Mouse (Mus musculus) layer of hippocampus, adult 8-10 months (tissue): Measurements from ENCODE around the gene Chit1. TPM values are rescaled to one million over a fixed set of nuclear protein-coding genes. Genes with fewer than 3 reads are reported as not detected.
A peak's percentile ranks its signal among the peaks of the same experiment; 100 is the strongest.

Experiments used
- DNase-seq, 2 experiments: peaks; one replicate each; pipeline ENCODE4 v3.0.0; 2022; ENCODE audit warnings: low spot score in 2 of 2
- total RNA-seq, 4 experiments: library from RNA; stranded (reverse); gene quantifications; 2 replicates each; pipeline ENCODE4 v1.2.4; 2022

Chit1 gene
- total RNA-seq, 4 experiments from 2014 or later, result 0.32 TPM; not detected in 3

GRCm38 (mm10) chr1:134177976-134178375, 66.9 kb downstream of the Chit1 start:
- no peak for DNase-seq

GRCm38 (mm10) chr1:134182025-134182424, 71.0 kb downstream of the Chit1 start, which contains the start of gene Chil1:
Chil1 (plus strand) TSS chr1:134182176.
- no peak for DNase-seq

- no peak for DNase-seq
These were observed 73.0 kb downstream of the Chit1 start for GRCm38 (mm10) chr1:134184089-134184488.

GRCm38 (mm10) chr1:134188217-134188616, 77.2 kb downstream of the Chit1 start:
- peak in 1 of 2 experiments; percentile 4 for DNase-seq

GRCm38 (mm10) chr1:134188989-134189729, 78.1 kb downstream of the Chit1 start:
- DNase-seq, result peak in 1 of 2 experiments; percentile 12

- peak in 1 of 2 experiments; percentile 5 for DNase-seq
These were observed 80.2 kb downstream of the Chit1 start for GRCm38 (mm10) chr1:134191192-134191591.

GRCm38 (mm10) chr1:134192024-134192423, 81.0 kb downstream of the Chit1 start:
- DNase-seq, result peak in 1 of 2 experiments; percentile 16

GRCm38 (mm10) chr1:134193126-134193525, 82.1 kb downstream of the Chit1 start, which contains the start of gene Mybph:
Mybph (plus strand) TSS chr1:134193448.
- DNase-seq, result no peak

GRCm38 (mm10) chr1:134193674-134194197, 82.7 kb downstream of the Chit1 start:
- no peak for DNase-seq

- DNase-seq, result no peak
These were observed 83.4 kb downstream of the Chit1 start for GRCm38 (mm10) chr1:134194298-134195022.

GRCm38 (mm10) chr1:134195117-134195516, 84.1 kb downstream of the Chit1 start:
- DNase-seq, result no peak

GRCm38 (mm10) chr1:134195571-134195970, 84.5 kb downstream of the Chit1 start:
- peak in 1 of 2 experiments; percentile 58 for DNase-seq

GRCm38 (mm10) chr1:134195979-134196378, 84.9 kb downstream of the Chit1 start:
- peak in 1 of 2 experiments; percentile 48 for DNase-seq

- DNase-seq, result peak; percentile 79 to 81
These were observed 85.3 kb downstream of the Chit1 start for GRCm38 (mm10) chr1:134196386-134196785.

GRCm38 (mm10) chr1:134197325-134197982, 86.4 kb downstream of the Chit1 start:
- DNase-seq, result no peak

- peak in 1 of 2 experiments; percentile 42 for DNase-seq
These were observed 87.4 kb downstream of the Chit1 start for GRCm38 (mm10) chr1:134198197-134198995.

GRCm38 (mm10) chr1:134200481-134200880, 89.4 kb downstream of the Chit1 start:
- no peak for DNase-seq
